In the genomic region with DNA sequence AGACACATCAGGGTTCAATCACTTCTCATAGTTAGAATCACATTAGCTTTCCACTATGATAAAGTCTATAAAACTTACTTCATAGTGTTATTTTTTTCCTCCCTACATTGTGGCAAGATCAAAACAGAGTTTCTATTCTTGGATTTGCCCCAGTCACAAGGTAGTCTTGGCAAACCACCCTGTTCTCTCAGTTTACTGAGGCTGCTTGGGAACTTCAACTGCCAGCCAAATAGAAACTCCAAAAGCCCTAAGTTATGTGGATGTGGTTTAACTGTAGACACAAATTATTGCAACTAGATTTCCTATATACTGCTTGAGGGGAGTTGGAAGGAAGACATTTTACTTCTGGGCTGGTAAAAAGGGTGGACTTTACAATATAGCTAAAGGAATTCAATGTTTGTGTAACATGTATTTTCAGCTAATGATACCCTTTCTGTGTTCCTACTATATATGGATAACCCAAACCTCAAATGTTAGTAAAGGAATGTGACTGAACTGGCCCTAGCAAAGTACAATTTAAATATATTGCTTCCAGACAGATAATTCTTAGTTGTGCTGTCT, we compare ENCODE assay signal across 8 mouse cellular contexts. TPM values are rescaled to one million over a fixed set of nuclear protein-coding genes. Genes with fewer than 3 reads are reported as not detected.
DNase-seq lines count a peak whose midpoint lies in the region; ATAC-seq and TF ChIP-seq lines count a peak whose summit lies in the region.

Gene Pik3ip1 (plus strand): TSS at position 511 of the 561 bp plus-strand sequence.

- H3K27me3 ChIP-seq in hindbrain, postnatal 0 days (ENCODE audit: insufficient read depth, low read length), result no peaks in the 10 kb centered on the region

- peak within 1 kb of the TSS; percentile 82 for H3K9ac ChIP-seq in hindbrain, postnatal 0 days (replicated peaks; ENCODE audit: low read length)

- intact Hi-C loops in gastrocnemius, postnatal 14 days (cut with DNase I; ENCODE audit: low total_unique reads), result no loop called here

- H3K9me3 ChIP-seq in hindbrain, postnatal 0 days (ENCODE audit: low read length), result no peaks in the 10 kb centered on the region

- no peak for TF ChIP-seq CTCF in hindbrain, postnatal 0 days (IDR thresholded peaks at IDR 0.05; ENCODE audit: low read depth)

- peak within 1 kb of the TSS; percentile 98 for H3K4me2 ChIP-seq in hindbrain, postnatal 0 days (ENCODE audit: low read depth, low read length)

- H3K4me3 ChIP-seq in hindbrain, postnatal 0 days (ENCODE audit: low read length), result peak within 1 kb of the TSS; percentile 63

- ATAC-seq in hindbrain, postnatal 0 days, result no peak
- ATAC-seq in megakaryocyte-erythroid progenitor cell, adult 5-6 weeks (replicated peaks; ENCODE audit: low FRiP score, low TSS enrichment, poor library complexity, severe bottlenecking), result no peak

- H3K4me1 ChIP-seq in hindbrain, postnatal 0 days (ENCODE audit: insufficient read depth, low read length), result 0 out of 2 replicates have a peak, but pooled peaks cover 8% of the 10 kb centered on the region

- peaks cover 11% of the 10 kb centered on the region for H3K36me3 ChIP-seq in hindbrain, postnatal 0 days (ENCODE audit: insufficient read depth, low read length)

- H3K27ac ChIP-seq in hindbrain, postnatal 0 days, result peak within 1 kb of the TSS; percentile 92

- DNase-seq in layer of hippocampus, adult 8-10 months (ENCODE audit: low spot score in 2 of 2), result no peak
- no peak for DNase-seq in layer of hippocampus, adult 9-10 months (ENCODE audit: low spot score)
- DNase-seq in adrenal gland, postnatal 10 days, result no peak
- DNase-seq in gastrocnemius, postnatal 14 days, result no peak
- no peak for DNase-seq in hindbrain, postnatal 0 days (ENCODE audit: low spot score)
- DNase-seq in ovary, postnatal 36 days (ENCODE audit: low spot score), result no peak
- no peak for DNase-seq in spleen, postnatal 14 days (ENCODE audit: low spot score in 2 of 2)

RNA-seq across cellular contexts. Expression of gene Pik3ip1, which starts in this region (rescaled TPM):
- total RNA-seq in layer of hippocampus, adult 8-10 months (2022), result 10 to 100 TPM; 38.2 to 53.1 (median 46.4) TPM
- 10 to 100 TPM; 13.3 to 17.8 TPM for total RNA-seq in adrenal gland, postnatal 10 days (2021)
- 10 to 100 TPM; 10.4 to 13.0 TPM for total RNA-seq in gastrocnemius, postnatal 14 days (2021)
- 34.3 and 40.9 TPM in 2 replicates for total RNA-seq in hindbrain, postnatal 0 days (2014; rRNA removed)
- 41.6 and 45.4 TPM in 2 replicates for polyA plus RNA-seq in hindbrain, postnatal 0 days (2015; fragmentation: Nextera tagmentation; extraction: Ambion mirVana)
- 8.3 and 20.5 TPM in 2 replicates for total RNA-seq in megakaryocyte-erythroid progenitor cell, adult 5-6 weeks (2014; fragmentation: Nextera tagmentation)
- 17.5 and 28.1 TPM in 2 replicates for total RNA-seq in megakaryocyte-erythroid progenitor cell, adult 5-6 weeks (2017)
